Mouse (Mus musculus): ENCODE data around the gene Sars2. TPM values are rescaled to one million over a fixed set of nuclear protein-coding genes. Genes with fewer than 3 reads are reported as not detected.
A peak's percentile ranks its signal among the peaks of the same experiment; 100 is the strongest.

The Sars2 gene
- total RNA-seq, 2 experiments from 2014 or later: 15.6 to 32.6 TPM

- no peak for ATAC-seq (replicated peaks; ENCODE audit: low FRiP score, low TSS enrichment, poor library complexity, severe bottlenecking)
Measured at GRCm38 (mm10) chr7:28722079-28722478, 19.7 kb upstream of the Sars2 start.

DNA sequence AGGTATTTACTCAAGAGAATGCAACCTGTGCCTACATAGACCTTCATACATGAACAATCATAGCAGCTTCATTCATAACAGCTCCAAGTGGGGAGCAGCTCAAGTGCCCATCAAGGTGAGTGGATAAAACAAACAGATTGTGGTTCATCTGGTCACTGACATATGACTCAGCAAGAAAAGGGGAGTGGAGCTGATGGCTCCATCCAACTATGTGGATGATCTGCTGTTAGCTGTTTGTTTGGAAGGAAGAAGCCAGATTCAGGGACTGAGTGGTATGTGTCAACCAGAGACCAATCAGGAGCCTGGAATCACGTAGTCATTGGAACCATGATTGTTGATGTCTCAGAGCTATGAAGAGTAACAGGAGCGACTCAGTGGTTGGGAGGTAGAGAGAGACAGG is 17.2 kb upstream of the Sars2 start:
- ATAC-seq (replicated peaks; ENCODE audit: low FRiP score, low TSS enrichment, poor library complexity, severe bottlenecking): no peak

DNA sequence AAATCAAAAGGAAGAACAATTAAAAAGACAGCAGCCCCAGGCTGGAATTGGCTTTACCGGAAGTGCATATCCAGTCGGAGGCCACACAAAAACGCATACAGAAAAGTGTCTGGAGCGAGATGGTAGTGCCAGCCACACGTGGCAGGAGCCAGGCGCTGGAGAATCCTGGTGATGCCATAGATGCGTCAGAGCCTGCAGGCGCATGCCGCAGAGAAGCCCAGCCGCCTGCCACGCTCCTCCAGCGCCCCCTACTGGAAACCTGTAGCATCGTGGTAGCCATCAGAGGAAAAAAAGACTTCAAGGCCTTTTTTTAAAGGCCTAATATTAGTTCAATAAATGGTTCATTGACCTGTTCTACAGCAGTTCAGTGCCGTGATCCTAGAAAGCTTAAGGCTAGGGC is 15.2 kb upstream of the Sars2 start:
- ATAC-seq (replicated peaks; ENCODE audit: low FRiP score, low TSS enrichment, poor library complexity, severe bottlenecking): peak; percentile 68; the same call in 1 of the 2 replicates

DNA sequence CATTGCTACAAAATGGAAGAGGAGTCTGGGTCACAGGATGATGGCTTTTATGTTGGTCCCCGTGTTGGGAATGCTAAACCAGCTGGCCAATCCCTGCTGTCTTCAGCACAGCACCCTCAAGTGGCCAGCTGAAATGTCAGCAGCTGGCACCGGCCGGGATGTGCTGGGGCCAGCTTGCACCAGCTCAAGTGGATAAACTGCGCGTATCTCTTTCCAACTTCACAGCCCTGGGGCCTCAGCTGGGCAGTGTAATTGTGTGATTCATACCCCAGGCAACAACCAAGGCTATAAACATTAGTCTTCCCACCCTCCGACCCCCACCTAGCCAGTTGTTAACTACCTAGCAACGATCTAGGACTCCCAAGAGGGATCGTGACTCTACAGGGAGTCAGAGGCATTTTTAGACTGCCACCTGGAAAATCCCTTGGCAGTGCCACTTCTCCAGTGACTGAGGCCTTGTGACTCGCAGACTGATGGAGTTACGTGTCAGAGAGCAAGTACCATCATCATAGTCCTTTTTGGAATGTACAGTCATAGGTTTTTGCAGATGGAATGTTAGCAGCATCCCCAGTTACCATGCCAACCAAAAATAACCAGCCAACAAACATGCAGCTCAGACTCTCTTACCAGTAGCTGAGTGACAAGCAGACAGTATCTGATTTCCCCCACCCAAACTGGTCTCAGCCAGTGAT is 14.0 kb upstream of the Sars2 start:
- ATAC-seq (replicated peaks; ENCODE audit: low FRiP score, low TSS enrichment, poor library complexity, severe bottlenecking): no peak

- ATAC-seq (replicated peaks; ENCODE audit: low FRiP score, low TSS enrichment, poor library complexity, severe bottlenecking): peak; percentile 97
Measured at GRCm38 (mm10) chr7:28732341-28733142, 9.2 kb upstream of the Sars2 start.

DNA sequence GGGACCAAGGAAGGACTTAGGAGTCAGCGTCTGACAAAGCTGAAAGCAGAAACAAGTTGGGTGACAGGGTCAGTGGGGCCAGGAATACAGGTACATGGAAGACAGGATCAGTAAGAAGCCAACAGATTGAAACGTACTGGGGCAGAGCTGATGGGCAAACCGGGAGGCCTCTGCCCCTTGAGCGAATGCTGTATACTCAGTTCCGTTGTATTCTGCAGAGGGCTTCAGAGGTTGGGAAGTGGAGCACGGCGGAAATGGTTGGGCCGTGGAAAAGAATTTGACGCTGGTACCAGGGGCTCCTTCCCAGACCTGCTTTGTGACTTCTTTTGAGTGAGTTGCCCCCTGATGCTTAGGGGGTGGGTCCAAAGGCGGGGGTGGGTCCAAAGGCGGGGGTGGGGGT is 8.6 kb upstream of the Sars2 start:
- ATAC-seq (replicated peaks; ENCODE audit: low FRiP score, low TSS enrichment, poor library complexity, severe bottlenecking): no peak

DNA sequence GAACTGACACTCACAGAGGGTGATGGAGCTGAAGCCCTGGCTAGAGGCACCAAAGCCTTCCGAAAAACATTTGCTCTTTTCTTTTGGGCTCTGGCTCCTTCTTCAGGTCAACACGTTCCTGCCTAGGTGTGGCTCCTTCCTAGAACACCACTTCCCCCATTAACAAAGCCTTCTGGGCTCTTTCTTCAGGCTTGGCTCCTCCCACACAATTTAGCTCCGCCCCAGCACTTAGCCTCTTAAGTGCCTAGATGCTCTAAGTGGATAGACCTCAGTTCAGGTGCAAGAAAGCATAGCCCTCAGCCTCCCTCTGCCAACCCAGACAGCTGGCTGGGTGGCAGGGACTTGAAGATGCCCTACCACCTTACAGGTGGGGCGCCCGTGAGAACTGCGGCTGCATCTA is 6.1 kb upstream of the Sars2 start:
- no peak for ATAC-seq (replicated peaks; ENCODE audit: low FRiP score, low TSS enrichment, poor library complexity, severe bottlenecking)

DNA sequence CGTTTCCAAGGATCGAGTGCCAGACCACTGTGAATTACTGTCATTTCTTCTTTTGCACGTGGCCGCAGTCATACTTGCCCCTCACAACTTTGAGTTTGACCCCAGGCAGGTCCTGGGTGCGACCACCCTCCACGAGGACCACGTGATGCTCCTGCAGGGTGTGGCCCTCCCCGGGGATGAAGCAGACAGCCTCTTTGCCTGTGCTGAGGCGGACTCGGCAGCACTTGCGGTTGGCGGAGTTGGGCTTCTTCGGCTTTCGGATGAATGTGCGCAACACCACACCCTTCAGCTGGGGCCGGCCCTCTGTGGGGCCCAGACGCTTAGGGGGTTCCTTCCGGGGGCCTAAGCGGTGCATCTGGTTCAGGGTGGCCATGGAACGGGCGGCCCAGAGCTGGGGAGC is 2.0 kb upstream of the Sars2 start:
- no peak for ATAC-seq (replicated peaks; ENCODE audit: low FRiP score, low TSS enrichment, poor library complexity, severe bottlenecking)

DNA sequence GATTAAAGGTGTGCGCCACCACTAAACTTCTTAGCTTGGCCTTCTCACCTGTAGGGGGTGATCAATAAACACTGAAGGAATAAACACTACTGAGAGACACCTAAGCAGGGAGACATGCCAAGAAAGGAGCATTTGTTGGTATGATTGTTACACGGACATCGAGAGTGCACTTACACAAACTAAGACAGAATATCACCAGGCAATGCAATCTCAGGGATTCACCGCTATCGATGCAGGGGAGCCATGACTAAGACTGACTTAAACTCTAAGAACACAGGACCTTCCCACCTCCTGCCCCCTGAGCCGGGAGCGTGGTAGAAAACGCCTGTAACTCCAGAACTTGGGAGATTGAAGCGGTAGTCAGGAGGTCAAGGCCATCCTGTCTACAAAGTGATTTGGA is 843 bp upstream of the Sars2 start:
- no peak; the same call in 1 of the 2 replicates for ATAC-seq (replicated peaks; ENCODE audit: low FRiP score, low TSS enrichment, poor library complexity, severe bottlenecking)

DNA sequence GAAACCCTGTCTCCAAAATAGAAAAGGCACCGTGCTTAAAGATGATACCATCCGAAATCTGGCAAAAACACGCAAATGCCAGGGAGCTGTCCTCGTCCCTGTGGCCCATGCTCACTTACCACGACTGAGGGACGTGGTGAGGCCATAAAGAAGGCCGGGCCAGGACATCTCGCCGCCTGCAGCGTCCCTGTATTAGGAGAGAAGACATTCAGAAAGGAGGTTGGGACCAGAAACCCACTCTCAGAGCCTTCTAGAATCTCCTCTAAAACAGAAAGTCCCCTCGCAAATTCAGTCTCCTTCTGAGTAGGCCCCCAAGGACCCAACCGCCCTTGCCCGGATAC is 454 bp upstream of the Sars2 start:
- ATAC-seq (replicated peaks; ENCODE audit: low FRiP score, low TSS enrichment, poor library complexity, severe bottlenecking): peak; percentile 1; the same call in 1 of the 2 replicates

GRCm38 (mm10) chr7:28749935-28750334 is 8.1 kb downstream of the Sars2 start:
- no peak for ATAC-seq (replicated peaks; ENCODE audit: low FRiP score, low TSS enrichment, poor library complexity, severe bottlenecking)

- no peak for ATAC-seq (replicated peaks; ENCODE audit: low FRiP score, low TSS enrichment, poor library complexity, severe bottlenecking)
Measured at GRCm38 (mm10) chr7:28756079-28756478, 14.3 kb downstream of the Sars2 start, which contains the start of gene Ccer2. Gene Ccer2, plus strand, starts transcription at chr7:28756174.

- ATAC-seq (replicated peaks; ENCODE audit: low FRiP score, low TSS enrichment, poor library complexity, severe bottlenecking): no peak
Measured at GRCm38 (mm10) chr7:28758623-28759022, 16.8 kb downstream of the Sars2 start.

- no peak for ATAC-seq (replicated peaks; ENCODE audit: low FRiP score, low TSS enrichment, poor library complexity, severe bottlenecking)
Measured at GRCm38 (mm10) chr7:28761907-28762306, 20.1 kb downstream of the Sars2 start.

GRCm38 (mm10) chr7:28765211-28765610 is 23.4 kb downstream of the Sars2 start:
- no peak for ATAC-seq (replicated peaks; ENCODE audit: low FRiP score, low TSS enrichment, poor library complexity, severe bottlenecking)

DNA sequence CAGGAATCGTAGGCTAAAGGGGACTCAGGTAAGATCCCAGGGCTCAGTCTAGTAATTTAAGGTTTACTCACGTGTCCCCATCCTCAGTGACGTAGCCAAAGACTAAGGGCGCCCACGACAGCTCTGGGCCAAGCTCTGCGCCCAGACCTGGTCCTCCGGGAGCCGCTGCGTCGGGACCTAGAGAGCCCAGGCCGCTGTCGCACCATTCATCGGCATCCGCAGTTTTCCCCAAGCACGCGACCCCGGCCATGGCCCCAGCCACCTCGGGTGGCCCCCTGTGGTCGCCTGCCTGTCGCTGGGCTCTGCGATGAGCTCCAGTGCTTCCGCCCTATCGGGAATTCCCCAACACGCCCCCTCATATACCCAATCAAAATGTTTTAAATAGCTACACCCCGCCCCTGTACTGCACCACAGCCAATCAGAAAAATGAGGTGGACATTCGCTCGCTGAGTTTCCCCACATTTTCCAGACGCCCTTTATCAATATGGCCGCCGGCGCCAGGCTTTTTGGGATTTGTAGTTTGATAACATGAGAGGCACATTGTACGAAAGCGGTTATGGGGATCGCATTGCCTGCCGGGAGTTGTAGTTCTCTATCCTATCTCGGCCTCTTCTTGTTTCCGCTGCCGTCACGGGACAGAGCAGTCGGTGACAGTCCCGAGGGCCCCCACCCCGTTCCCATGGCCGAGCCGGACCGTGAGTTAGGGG is 24.5 kb downstream of the Sars2 start, which contains the start of gene Sirt2:
Gene Sirt2 (plus strand): TSS at position 563 of the 707 bp plus-strand sequence.
- peak; percentile 83 for ATAC-seq (replicated peaks; ENCODE audit: low FRiP score, low TSS enrichment, poor library complexity, severe bottlenecking)

GRCm38 (mm10) chr7:28766910-28767309 is 25.1 kb downstream of the Sars2 start:
- ATAC-seq (replicated peaks; ENCODE audit: low FRiP score, low TSS enrichment, poor library complexity, severe bottlenecking): no peak

- ATAC-seq (replicated peaks; ENCODE audit: low FRiP score, low TSS enrichment, poor library complexity, severe bottlenecking): no peak
Measured at GRCm38 (mm10) chr7:28767462-28767965, 25.7 kb downstream of the Sars2 start, which contains the start of gene Nfkbib. Gene Nfkbib, minus strand, starts transcription at chr7:28767512.

DNA sequence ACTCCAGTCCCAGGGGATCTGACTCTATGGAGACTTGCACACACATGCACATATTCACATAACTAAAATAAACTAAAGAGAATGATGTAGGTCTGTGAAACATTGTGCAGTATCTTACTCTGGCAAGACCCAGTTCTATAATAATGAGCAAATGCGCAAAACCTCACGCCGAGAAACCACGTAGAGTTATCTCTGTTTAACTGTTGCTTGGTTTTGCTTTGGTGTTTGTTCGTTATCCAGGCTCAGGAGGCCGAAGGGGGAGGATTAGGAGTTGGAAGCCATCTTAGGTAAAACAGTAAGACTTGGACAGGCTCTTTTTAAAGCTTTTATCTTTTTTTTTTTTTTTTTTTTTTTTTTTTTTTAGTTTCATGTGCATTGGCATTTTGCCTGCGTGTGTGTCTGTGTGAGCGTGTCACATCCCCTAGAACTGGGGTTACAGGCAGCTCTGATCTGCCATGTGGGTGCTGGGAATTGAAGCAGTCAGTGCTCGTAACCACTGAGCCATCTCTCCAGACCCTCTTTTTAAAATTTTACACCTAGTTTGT is 27.7 kb downstream of the Sars2 start:
- peak; percentile 24; the same call in 1 of the 2 replicates for ATAC-seq (replicated peaks; ENCODE audit: low FRiP score, low TSS enrichment, poor library complexity, severe bottlenecking)

DNA sequence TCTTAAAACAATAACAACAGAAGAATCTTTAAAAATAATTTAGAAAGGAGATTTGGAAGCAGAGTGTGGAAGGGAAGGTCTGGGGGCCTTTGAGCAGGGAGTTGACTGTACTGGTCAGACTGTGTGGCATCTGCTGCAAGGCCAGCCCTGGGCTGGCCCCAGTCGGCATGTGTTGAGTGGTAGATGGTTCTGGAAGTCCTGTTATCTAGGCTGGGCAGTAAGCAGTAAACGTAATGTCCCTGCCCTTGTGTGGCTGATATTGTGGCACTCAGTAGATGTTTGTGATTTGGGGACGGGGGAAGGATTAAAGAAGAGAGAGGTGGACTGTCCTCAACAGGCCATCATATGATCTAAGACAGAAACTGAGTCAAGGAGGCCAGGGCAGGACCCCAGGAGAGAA is 28.5 kb downstream of the Sars2 start:
- 0 out of 2 replicates have a peak, but pooled peaks have one; percentile 28 for ATAC-seq (replicated peaks; ENCODE audit: low FRiP score, low TSS enrichment, poor library complexity, severe bottlenecking)
